Mouse (Mus musculus) cerebellum, postnatal 10 days (tissue): ENCODE measurements at regions not wholly inside any gene's neighbourhood (a gene's known extent, or its start where the extent isn't known, plus 50 kb on each side); places are given as distances from the start of the nearest gene placed in this dataset.
"Not testable (repeated sequence)": the region's sequence is repeated elsewhere in the genome, so short reads cannot be mapped to it uniquely, and the experiment has no call there.

Experiments
- DNase-seq, 2 experiments: peaks; one replicate each; pipeline ENCODE4 v3.0.0; 2021; ENCODE audit warnings: mixed read lengths in 2 of 2

DNA sequence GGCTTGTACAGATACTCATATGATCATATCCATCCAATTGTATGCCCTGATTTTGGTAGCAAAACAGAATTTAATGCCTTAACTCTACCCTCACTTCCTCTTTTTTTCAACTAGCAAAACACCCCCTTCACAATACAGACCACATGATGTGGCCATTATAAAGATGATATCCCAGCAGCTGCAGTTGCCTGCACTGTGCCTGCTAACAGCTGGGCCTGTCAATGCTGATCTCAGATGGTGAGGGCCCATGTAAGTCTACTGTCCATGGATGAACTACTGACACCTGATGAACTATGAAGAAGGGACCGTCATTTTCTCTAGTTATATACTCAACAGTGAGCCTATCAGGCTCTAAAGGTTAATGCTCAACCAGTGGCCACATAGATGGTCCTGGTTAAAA is 191.8 kb upstream of the Fmr1 start:
- DNase-seq: no peak

DNA sequence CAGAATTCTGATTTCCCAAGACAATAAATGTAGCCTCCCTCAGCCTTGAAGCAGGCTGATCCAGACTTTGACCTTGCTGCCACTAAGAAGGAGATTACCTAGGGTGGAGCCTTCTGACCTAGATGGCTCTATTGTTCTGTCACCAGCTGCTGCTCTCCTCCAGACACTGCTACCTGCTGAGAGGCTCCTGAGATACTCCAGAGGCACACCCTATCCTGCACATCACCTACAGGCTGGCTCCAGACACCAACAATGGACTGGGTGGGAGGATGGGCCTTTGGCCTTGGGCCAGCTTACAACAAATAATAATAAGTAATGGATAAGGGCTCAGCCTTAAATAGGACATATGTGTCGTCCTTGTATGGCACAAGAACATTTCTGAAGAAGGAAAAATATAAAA is 186.3 kb upstream of the Fmr1 start:
- not testable (repeated sequence) for DNase-seq

DNA sequence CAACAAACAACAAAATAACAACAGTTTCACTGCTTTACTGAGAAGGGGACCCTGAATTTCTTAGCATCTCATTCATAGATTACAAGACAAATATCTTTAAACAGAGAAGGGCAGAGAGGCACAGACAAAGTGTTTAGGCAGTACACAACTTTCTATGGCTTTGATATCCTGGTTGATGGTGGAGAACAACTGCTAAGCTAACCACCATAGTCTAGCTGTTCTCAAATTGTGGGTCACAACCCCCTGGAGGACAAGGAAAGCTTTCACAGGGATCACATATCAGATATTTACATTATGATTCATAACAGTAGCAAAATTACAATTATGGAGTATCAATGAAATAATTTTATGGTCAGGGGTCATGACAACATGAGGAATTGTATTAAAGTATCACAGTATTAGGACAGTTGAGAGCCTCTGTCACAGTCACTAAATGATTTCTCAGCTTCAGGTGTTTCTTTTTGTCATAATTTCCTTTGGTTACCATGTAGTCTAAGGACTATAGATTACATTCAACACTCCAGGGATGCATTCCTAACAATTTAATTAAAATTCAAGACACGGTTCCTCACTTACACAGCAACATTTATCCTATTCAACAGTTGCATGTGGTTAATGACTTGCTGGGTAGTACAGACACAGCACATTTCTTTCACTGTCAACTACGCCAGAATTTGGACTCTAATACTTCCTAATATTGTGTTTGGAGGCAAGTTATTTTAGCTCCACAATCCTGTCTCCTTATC is 183.8 kb upstream of the Fmr1 start:
- no peak for DNase-seq

GRCm38 (mm10) chrX:68495144-68495493 is 183.2 kb upstream of the Fmr1 start:
- peak; percentile 86 to 87 for DNase-seq

- peak; percentile 61 to 69 for DNase-seq
Observed at GRCm38 (mm10) chrX:68495751-68496150, 182.6 kb upstream of the Fmr1 start.

DNA sequence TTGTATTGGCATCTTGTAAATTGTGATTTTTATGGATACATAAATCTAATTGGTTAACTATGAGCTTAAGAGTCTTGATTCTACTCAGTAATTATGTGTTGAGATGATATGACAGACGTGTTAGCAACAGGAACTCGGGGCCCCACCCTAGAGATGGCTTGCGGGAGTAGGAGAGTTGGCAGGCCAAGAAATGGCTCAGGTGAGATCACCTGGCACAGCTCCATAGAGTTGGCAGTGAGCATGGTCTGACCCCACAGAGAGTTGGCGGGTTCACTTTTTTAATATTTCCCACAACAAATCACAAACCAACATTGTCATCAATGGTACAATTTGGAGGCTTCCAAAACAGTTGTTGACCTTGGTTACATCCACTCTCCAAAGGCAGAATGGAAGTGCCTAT is 180.5 kb upstream of the Fmr1 start:
- DNase-seq: peak; percentile 58 to 79

- DNase-seq: no peak
Observed at GRCm38 (mm10) chrX:68502938-68503337, 175.4 kb upstream of the Fmr1 start.

DNA sequence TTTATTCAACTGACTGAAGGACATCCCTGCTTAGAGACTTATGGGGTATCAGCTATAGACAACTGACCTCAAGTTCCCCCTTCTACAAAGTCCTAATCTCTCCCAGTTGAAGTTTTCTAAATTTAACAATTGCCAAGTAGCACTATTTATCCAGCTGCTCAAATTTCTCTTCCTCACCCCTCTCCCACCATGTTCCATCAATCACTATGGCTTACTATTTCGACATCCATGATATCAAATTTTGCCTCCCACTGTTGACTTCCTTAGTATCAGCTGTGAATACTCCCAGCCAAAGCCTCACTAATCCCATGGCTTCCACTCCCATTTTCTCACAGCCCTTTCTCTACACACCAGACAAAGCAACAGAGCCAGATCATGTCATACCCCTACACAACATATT is 170.7 kb upstream of the Fmr1 start:
- DNase-seq: no peak

DNA sequence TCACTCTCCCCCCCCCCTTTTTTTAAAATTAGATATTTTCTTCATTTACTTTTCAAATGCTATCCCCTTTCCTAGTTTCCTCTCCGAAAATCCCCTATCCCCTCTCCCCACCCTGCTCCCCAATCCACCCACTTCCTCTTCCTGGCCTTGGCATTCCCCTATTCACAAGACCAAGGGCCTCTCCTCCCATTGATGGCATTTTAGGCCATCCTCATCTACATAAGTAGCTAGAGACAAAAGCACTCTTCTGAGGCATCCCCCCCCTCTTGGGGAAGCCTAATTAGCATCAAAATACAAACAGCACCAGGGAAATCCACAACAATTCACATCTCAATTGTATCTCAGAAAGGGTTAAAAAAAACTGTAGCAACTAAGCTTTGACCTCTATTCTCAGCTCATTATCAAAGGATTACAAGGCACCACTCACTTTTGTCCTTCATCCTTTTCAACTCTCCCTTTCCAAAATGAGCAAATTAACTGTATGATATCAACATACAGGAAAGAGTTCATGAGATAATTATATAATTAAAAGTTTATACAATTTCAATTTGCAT is 166.1 kb upstream of the Fmr1 start:
- no peak for DNase-seq

GRCm38 (mm10) chrX:68546561-68546960 is 131.8 kb upstream of the Fmr1 start:
- no peak for DNase-seq

- no peak for DNase-seq
Observed at GRCm38 (mm10) chrX:68554031-68554430, 124.3 kb upstream of the Fmr1 start.

DNA sequence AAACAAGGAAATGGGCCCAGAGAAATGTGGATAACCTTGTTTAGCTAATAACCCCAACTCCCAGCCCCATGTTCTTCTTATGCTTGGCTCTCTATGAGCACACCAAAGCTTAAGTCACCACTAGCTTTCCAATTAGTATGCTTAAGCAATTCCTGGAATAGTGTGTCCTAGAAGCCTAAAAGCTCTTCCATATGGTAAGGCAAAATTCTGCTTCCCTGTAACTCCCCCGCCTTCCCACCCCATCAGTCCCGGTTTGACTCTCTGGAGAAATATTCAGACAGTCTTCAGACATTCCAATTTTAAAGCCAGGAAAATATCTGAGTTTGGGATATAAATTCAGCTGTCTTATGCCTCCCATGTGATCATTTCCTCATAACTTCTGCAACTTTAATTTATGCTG is 120.6 kb upstream of the Fmr1 start:
- DNase-seq: no peak

DNA sequence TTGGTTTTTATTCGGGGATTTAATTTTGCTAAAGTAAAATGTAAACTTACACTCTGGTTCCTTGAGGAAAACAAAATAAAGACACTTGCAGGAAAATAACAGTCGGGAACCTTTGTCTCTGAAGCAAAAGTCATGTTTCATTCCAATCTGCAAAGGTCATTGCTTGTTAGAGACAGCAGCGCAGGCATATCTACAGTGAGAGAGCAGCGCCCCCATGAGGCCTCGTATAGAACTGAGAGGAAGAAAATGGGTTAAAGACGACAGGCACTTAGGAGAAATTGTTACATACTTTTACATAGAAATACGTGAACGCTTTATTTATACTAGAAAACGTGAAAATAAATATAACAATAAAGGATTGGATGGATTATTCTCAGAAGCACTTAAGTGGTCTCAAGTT is 93.1 kb upstream of the Fmr1 start:
- peak; percentile 77 to 80 for DNase-seq

DNA sequence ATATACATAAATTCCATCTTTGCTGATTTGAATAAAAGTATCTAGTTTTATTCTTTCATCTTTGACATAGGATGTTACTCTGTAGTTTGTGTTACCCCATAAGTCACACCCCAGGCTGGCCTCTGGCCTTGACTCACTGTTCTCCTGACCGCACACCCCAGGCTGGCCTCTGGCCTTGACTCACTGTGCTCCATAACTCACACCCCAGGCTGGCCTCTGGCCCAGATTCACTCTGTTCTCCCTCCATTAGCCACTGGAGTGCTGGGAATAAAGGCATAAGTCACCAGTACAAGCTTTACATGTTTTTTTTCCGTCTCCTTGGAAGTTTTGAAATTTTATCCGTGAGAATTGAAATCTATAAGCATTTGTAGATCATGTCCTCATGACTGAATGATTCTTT is 56.2 kb upstream of the Fmr1 start:
- no peak for DNase-seq
